Mouse (Mus musculus) CH12.LX (cell line): Measurements from ENCODE around the gene Phc2.

Experiments
- MAX ChIP-seq: IDR thresholded peaks from 2 replicates; pipeline ENCODE4 v1.6.1; 2011; ENCODE audit warnings: low read length, improper control_type of control experiment
- POLR2A ChIP-seq: IDR thresholded peaks from 2 replicates; pipeline ENCODE4 v1.6.1; 2011; ENCODE audit warnings: low read depth, mild to moderate bottlenecking, improper control_type of control experiment, low read length
- UBTF ChIP-seq: IDR thresholded peaks from 2 replicates; pipeline ENCODE4 v1.6.1; 2012; ENCODE audit warnings: low read depth, mild to moderate bottlenecking, inconsistent platforms, low read length, improper control_type of control experiment, moderate library complexity
- USF1 ChIP-seq: IDR thresholded peaks from 2 replicates; pipeline ENCODE4 v1.6.1; 2014; ENCODE audit warnings: low read depth, mild to moderate bottlenecking, inconsistent platforms, low read length, improper control_type of control experiment

DNA sequence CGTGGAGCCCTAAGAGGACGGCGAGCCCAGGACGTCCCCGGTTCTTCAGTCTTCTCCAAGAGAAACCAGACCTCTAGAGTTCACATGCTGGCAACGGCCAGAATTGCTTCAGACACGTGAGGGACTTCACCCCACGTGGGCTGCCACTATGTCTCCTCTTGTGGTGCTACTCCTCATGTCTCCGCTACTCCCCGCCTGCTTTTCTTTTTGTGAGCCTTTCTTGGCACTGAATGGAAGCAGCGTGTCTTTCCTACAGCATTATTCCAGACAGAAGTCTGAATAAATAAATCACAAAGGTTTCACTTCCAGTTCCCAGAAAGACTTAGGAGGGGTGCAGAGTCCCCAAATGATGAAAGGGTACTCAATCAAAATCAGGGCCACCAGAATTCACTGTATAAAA lies 46.8 kb upstream of the Phc2 start:
- TF ChIP-seq USF1 = no peak
- TF ChIP-seq UBTF = no peak
- no peak for TF ChIP-seq MAX
- no peak for TF ChIP-seq POLR2A
